14 mouse cellular contexts compared by ENCODE assay signal in genomic region chr7:101385866-101386452, GRCm38 (mm10). TPM values are rescaled to one million over a fixed set of nuclear protein-coding genes. Genes with fewer than 3 reads are reported as not detected.
DNase-seq lines count a peak whose midpoint lies in the region; ATAC-seq lines count a peak whose summit lies in the region.
"Had no signal": no experiment of that assay in that cellular context is flagged by ENCODE, and none has a peak within 500 bp of the region (broad histone marks: within the 10 kb centered on the region; RNA-seq: fewer than 3 reads in every experiment).

No protein-coding gene starts in this region.

- no peaks in the 10 kb centered on the region for H3K36me3 ChIP-seq in hindbrain, embryonic 13.5 days
- H3K36me3 ChIP-seq in hindbrain, embryonic 14.5 days (replicated peaks; ENCODE audit: control insufficient read depth, insufficient read depth) = no peaks in the 10 kb centered on the region
- 0 out of 2 replicates have a peak, but pooled peaks cover 7% of the 10 kb centered on the region for H3K36me3 ChIP-seq in embryonic facial prominence, embryonic 15.5 days
- H3K36me3 ChIP-seq in liver, embryonic 16.5 days (ENCODE audit: control insufficient read depth, insufficient read depth) = no peaks in the 10 kb centered on the region; the same call in 1 of the 2 replicates
- H3K36me3 ChIP-seq: midbrain, embryonic 13.5 days had no signal

- H3K27ac ChIP-seq in hindbrain, embryonic 13.5 days = no peak overlapping the region
- no peak overlapping the region for H3K27ac ChIP-seq in hindbrain, embryonic 14.5 days
- H3K27ac ChIP-seq in embryonic facial prominence, embryonic 15.5 days (replicated peaks) = 0 out of 2 replicates have a peak overlapping the region, but pooled peaks have one; percentile 17
- peak overlapping the region; percentile 39; the same call in 1 of the 2 replicates for H3K27ac ChIP-seq in liver, embryonic 16.5 days (ENCODE audit: low read length)
- H3K27ac ChIP-seq: hindbrain, postnatal 0 days; midbrain, embryonic 13.5 days had no signal

- H3K4me1 ChIP-seq in hindbrain, embryonic 13.5 days (replicated peaks) = 0 out of 2 replicates have a peak, but pooled peaks cover 19% of the 10 kb centered on the region
- H3K4me1 ChIP-seq in hindbrain, embryonic 14.5 days (replicated peaks; ENCODE audit: control insufficient read depth, insufficient read depth, low read length) = no peaks in the 10 kb centered on the region
- peaks cover 23% of the 10 kb centered on the region for H3K4me1 ChIP-seq in embryonic facial prominence, embryonic 15.5 days
- H3K4me1 ChIP-seq in liver, embryonic 16.5 days (ENCODE audit: control insufficient read depth, low read depth, low read length) = peaks cover 11% of the 10 kb centered on the region

- no peak overlapping the region for H3K9ac ChIP-seq in hindbrain, embryonic 13.5 days
- H3K9ac ChIP-seq in hindbrain, embryonic 14.5 days = no peak overlapping the region
- H3K9ac ChIP-seq in embryonic facial prominence, embryonic 15.5 days = no peak overlapping the region
- H3K9ac ChIP-seq in liver, embryonic 16.5 days (ENCODE audit: low read depth, low read length) = no peak overlapping the region
- H3K9ac ChIP-seq: midbrain, embryonic 13.5 days had no signal

- WGBS in hindbrain, embryonic 13.5 days = 61% methylated on average over 10 of the region's 10 CpGs
- WGBS in hindbrain, embryonic 14.5 days = 73% methylated on average over 8 of the region's 10 CpGs
- WGBS in embryonic facial prominence, embryonic 15.5 days = 43% methylated on average over 10 of the region's 10 CpGs
- WGBS in liver, embryonic 16.5 days (ENCODE audit: insufficient replicate concordance) = 64% methylated on average over 10 of the region's 10 CpGs

- ATAC-seq in hindbrain, embryonic 13.5 days (ENCODE audit: low FRiP score) = 0 out of 2 replicates have a peak, but pooled peaks have one; percentile 25
- ATAC-seq in hindbrain, embryonic 14.5 days (ENCODE audit: low FRiP score) = no peak
- ATAC-seq in embryonic facial prominence, embryonic 15.5 days (ENCODE audit: insufficient number of reproducible peaks, low FRiP score, low TSS enrichment, low read depth) = no peak
- ATAC-seq in liver, embryonic 16.5 days (ENCODE audit: low read depth) = 0 out of 2 replicates have a peak, but pooled peaks have one; percentile 12
- ATAC-seq: hindbrain, postnatal 0 days; midbrain, embryonic 13.5 days had no signal

- no peaks in the 10 kb centered on the region for H3K27me3 ChIP-seq in hindbrain, embryonic 13.5 days
- no peaks in the 10 kb centered on the region for H3K27me3 ChIP-seq in hindbrain, embryonic 14.5 days (ENCODE audit: control insufficient read depth, insufficient read depth, low read length)
- H3K27me3 ChIP-seq in embryonic facial prominence, embryonic 15.5 days = no peaks in the 10 kb centered on the region
- no peaks in the 10 kb centered on the region for H3K27me3 ChIP-seq in liver, embryonic 16.5 days (ENCODE audit: control insufficient read depth, insufficient read depth, low read depth, low read length)
- H3K27me3 ChIP-seq: midbrain, embryonic 13.5 days had no signal

- no peak for DNase-seq in hindbrain, embryonic 14.5 days (ENCODE audit: low spot score)
- DNase-seq in ZHBTc4 (ENCODE audit: low read depth, low spot score) = peak; percentile 29
- no peak for DNase-seq in left cerebral cortex, adult 9 months (ENCODE audit: low spot score in 2 of 2)
- no peak for DNase-seq in layer of hippocampus, adult 18-20 months (ENCODE audit: low spot score in 2 of 2)
- DNase-seq in adrenal gland, adult (ENCODE audit: inconsistent age in 2 of 2, low spot score in 1 of 2) = no peak
- DNase-seq: adrenal gland, adult 8-10 months; cerebellum, adult 11 months; thymus, postnatal 25 days had no signal

- H3K4me2 ChIP-seq in hindbrain, embryonic 13.5 days = no peak overlapping the region
- no peak overlapping the region for H3K4me2 ChIP-seq in hindbrain, embryonic 14.5 days (replicated peaks)
- no peak overlapping the region for H3K4me2 ChIP-seq in embryonic facial prominence, embryonic 15.5 days (replicated peaks)
- H3K4me2 ChIP-seq in liver, embryonic 16.5 days (ENCODE audit: low read depth, low read length) = no peak overlapping the region; the same call in 1 of the 2 replicates
- H3K4me2 ChIP-seq: midbrain, embryonic 13.5 days had no signal

- no peak overlapping the region for H3K4me3 ChIP-seq in hindbrain, embryonic 13.5 days
- no peak overlapping the region for H3K4me3 ChIP-seq in hindbrain, embryonic 14.5 days (replicated peaks; ENCODE audit: low read length)
- no peak overlapping the region for H3K4me3 ChIP-seq in embryonic facial prominence, embryonic 15.5 days (replicated peaks)
- no peak overlapping the region for H3K4me3 ChIP-seq in liver, embryonic 16.5 days (ENCODE audit: low read depth, low read length)
- H3K4me3 ChIP-seq: midbrain, embryonic 13.5 days had no signal

- no peaks in the 10 kb centered on the region for H3K9me3 ChIP-seq in hindbrain, embryonic 13.5 days
- no peaks in the 10 kb centered on the region for H3K9me3 ChIP-seq in hindbrain, embryonic 14.5 days (ENCODE audit: control insufficient read depth, low read length)
- no peaks in the 10 kb centered on the region for H3K9me3 ChIP-seq in embryonic facial prominence, embryonic 15.5 days (replicated peaks)
- no peaks in the 10 kb centered on the region for H3K9me3 ChIP-seq in liver, embryonic 16.5 days (replicated peaks; ENCODE audit: control insufficient read depth, low read length)
- H3K9me3 ChIP-seq: midbrain, embryonic 13.5 days had no signal

RNA-seq across cellular contexts. Expression of gene Gm45837, which starts 24.7 kb away (rescaled TPM):
- polyA plus RNA-seq in hindbrain, embryonic 13.5 days (2015; fragmentation: Nextera tagmentation; extraction: Ambion mirVana) = not detected in 2 replicates
- 1.3 TPM in 1 of 2 replicates, not detected in the other for polyA plus RNA-seq in hindbrain, embryonic 14.5 days (2014; fragmentation: Nextera tagmentation; extraction: Ambion mirVana)
- 3.4 and 9.6 TPM in 2 replicates for polyA plus RNA-seq in embryonic facial prominence, embryonic 15.5 days (2015; fragmentation: Nextera tagmentation; extraction: Ambion mirVana)
- 4.0 TPM in 1 of 2 replicates, not detected in the other for polyA plus RNA-seq in liver, embryonic 16.5 days (2015; fragmentation: Nextera tagmentation; extraction: Ambion mirVana)
- 1 to 10 TPM in 1 of 2 experiments, not detected in 1; 2.0 TPM for total RNA-seq in layer of hippocampus, adult 18-20 months (2021)
- total RNA-seq: hindbrain, postnatal 0 days had no signal
- polyA plus RNA-seq: hindbrain, postnatal 0 days; midbrain, embryonic 13.5 days; neural tube, embryonic 14.5 days had no signal

RNA-seq across cellular contexts. Expression of gene Pde2a, which starts 35.5 kb away (rescaled TPM):
- 28.8 and 31.6 TPM in 2 replicates for polyA plus RNA-seq in hindbrain, embryonic 13.5 days (2015; fragmentation: Nextera tagmentation; extraction: Ambion mirVana)
- polyA plus RNA-seq in hindbrain, embryonic 14.5 days (2014; fragmentation: Nextera tagmentation; extraction: Ambion mirVana) = 25.9 and 26.6 TPM in 2 replicates
- polyA plus RNA-seq in embryonic facial prominence, embryonic 15.5 days (2015; fragmentation: Nextera tagmentation; extraction: Ambion mirVana) = 10.0 and 12.5 TPM in 2 replicates
- 14.3 and 14.6 TPM in 2 replicates for polyA plus RNA-seq in liver, embryonic 16.5 days (2015; fragmentation: Nextera tagmentation; extraction: Ambion mirVana)
- 100 to 1,000 TPM; 327 to 333 TPM for total RNA-seq in layer of hippocampus, adult 18-20 months (2021)

RNA-seq across cellular contexts. Expression of gene Arap1, which starts 38.1 kb away (rescaled TPM):
- polyA plus RNA-seq in hindbrain, embryonic 13.5 days (2015; fragmentation: Nextera tagmentation; extraction: Ambion mirVana) = 7.6 and 11.6 TPM in 2 replicates
- polyA plus RNA-seq in hindbrain, embryonic 14.5 days (2014; fragmentation: Nextera tagmentation; extraction: Ambion mirVana) = 11.3 and 11.5 TPM in 2 replicates
- polyA plus RNA-seq in embryonic facial prominence, embryonic 15.5 days (2015; fragmentation: Nextera tagmentation; extraction: Ambion mirVana) = 82.5 and 82.8 TPM in 2 replicates
- 17.3 and 22.5 TPM in 2 replicates for polyA plus RNA-seq in liver, embryonic 16.5 days (2015; fragmentation: Nextera tagmentation; extraction: Ambion mirVana)
- total RNA-seq in layer of hippocampus, adult 18-20 months (2021) = 10 to 100 TPM; 15.4 to 18.0 TPM

Comparison
In these comparisons a context has a peak if more than half of its experiments do, and no peak if none do; other contexts are left out.
1. ATAC-seq: peak in hindbrain, embryonic 13.5 days (single experiment) and liver, embryonic 16.5 days (single experiment); none in hindbrain, embryonic 14.5 days (single experiment) and embryonic facial prominence, embryonic 15.5 days (single experiment).
2. H3K27ac ChIP-seq: peak in embryonic facial prominence, embryonic 15.5 days (single experiment) and liver, embryonic 16.5 days (single experiment); none in hindbrain, embryonic 13.5 days (single experiment) and hindbrain, embryonic 14.5 days (single experiment).